Mouse (Mus musculus) heart, postnatal 0 days (tissue): Measurements from ENCODE around the gene Acoxl.

ENCODE experiments used
- CTCF ChIP-seq: IDR thresholded peaks from 2 replicates; pipeline ENCODE4 v1.5.1; 2016; ENCODE audit warnings: antibody characterized with exemption, control low read depth, low read depth
- EP300 ChIP-seq: IDR thresholded peaks from 2 replicates; pipeline ENCODE4 v1.6.1; 2016; ENCODE audit warnings: antibody characterized with exemption, low read depth

DNA sequence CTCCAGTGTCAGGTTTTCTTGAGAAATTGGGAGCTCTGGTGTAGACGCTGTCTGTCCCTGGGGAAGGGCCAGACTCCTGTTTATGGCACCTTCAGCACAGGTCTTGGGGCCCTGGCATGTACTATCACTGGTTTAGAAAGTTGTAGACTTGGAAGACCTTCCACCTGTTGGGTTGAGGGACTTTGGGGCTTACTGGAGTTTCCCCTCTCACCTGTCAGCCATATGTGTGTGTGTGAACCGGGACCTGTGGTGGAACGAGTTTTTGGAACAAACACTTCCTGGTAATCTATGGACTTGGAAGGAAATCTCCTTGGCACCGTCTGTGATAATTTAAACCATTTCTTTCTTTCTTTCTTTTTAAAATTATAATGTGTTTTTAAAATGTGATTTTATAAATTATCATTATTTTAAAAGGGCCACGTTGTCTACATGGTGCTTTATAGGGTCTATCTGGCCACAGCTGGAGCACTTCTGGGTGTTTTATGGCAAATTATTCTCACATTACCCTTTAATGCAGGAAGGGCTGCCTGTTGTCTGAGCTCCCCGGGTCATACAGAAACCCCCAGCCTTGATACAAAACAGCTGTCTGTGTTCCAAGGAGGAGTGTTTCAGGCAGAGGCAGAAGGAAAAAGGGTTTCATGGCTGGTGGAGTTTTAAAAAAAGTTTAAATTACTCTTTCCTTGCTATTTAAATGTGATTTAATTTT is 68.5 kb downstream of the Acoxl start:
- TF ChIP-seq CTCF (no peak), EP300 (no peak)
